ENCODE assay signal across 8 mouse cellular contexts in genomic region chr13:93499167-93499972, GRCm38 (mm10). TPM values are rescaled to one million over a fixed set of nuclear protein-coding genes. Genes with fewer than 3 reads are reported as not detected.
DNase-seq lines count a peak whose midpoint lies in the region; ATAC-seq lines count a peak whose summit lies in the region.

Gene Jmy (minus strand): TSS chr13:93499808.

- DNase-seq in adipocyte (ENCODE audit: low spot score): peak; percentile 80
- DNase-seq in embryo, embryonic 10 days (ENCODE audit: low spot score): peak; percentile 91
- peak; percentile 90 for DNase-seq in gastrocnemius, postnatal 14 days
- DNase-seq in intestine, embryonic 14.5 days (ENCODE audit: low spot score): peak; percentile 91
- peak; percentile 85 to 88 for DNase-seq in left cerebral cortex, postnatal 14 days (ENCODE audit: low spot score in 2 of 2)
- DNase-seq in mesoderm, embryonic 11.5 days (ENCODE audit: low read depth, low spot score): peak; percentile 90
- peak; percentile 82 to 84 for DNase-seq in right cerebral cortex, postnatal 36 days (ENCODE audit: low spot score in 2 of 2)
- peak; percentile 87 for DNase-seq in yolk sac, embryonic 10.5 days (ENCODE audit: low spot score)

- H3K4me3 ChIP-seq in intestine, embryonic 14.5 days (ENCODE audit: low read depth, low read length): peak within 1 kb of the TSS; percentile 92

- no peaks in the 10 kb centered on the region for H3K27me3 ChIP-seq in intestine, embryonic 14.5 days (replicated peaks; ENCODE audit: control insufficient read depth, insufficient read depth, low read length)

- peak within 1 kb of the TSS; percentile 67 for H3K9ac ChIP-seq in intestine, embryonic 14.5 days (ENCODE audit: low read length)

- under 1% methylated on average over 105 of the region's 105 CpGs for whole genome bisulfite sequencing in intestine, embryonic 14.5 days

- H3K9me3 ChIP-seq in intestine, embryonic 14.5 days (ENCODE audit: control insufficient read depth, low read length): no peaks in the 10 kb centered on the region

- H3K27ac ChIP-seq in intestine, embryonic 14.5 days (ENCODE audit: low read depth): peak within 1 kb of the TSS; percentile 96

- ATAC-seq in intestine, embryonic 14.5 days (replicated peaks; ENCODE audit: low FRiP score, low TSS enrichment, low read depth): peak; percentile 88

- H3K36me3 ChIP-seq in intestine, embryonic 14.5 days (ENCODE audit: control insufficient read depth, insufficient read depth, low read length): no peaks in the 10 kb centered on the region

- intact Hi-C loops in gastrocnemius, postnatal 14 days (cut with DNase I; ENCODE audit: low total_unique reads): no loop called here
- intact Hi-C loops in left cerebral cortex, postnatal 14 days (cut with DNase I): loop anchor here (5.0 kb wide), 2 partner anchors 113 to 192 kb away; no protein-coding TSS in a partner anchor

- H3K4me1 ChIP-seq in intestine, embryonic 14.5 days (replicated peaks; ENCODE audit: control insufficient read depth, insufficient read depth, low read length): peaks cover 22% of the 10 kb centered on the region

- peak within 1 kb of the TSS; percentile 83 for H3K4me2 ChIP-seq in intestine, embryonic 14.5 days (ENCODE audit: low read length)

RNA-seq across cellular contexts. Expression of gene Jmy, which starts in this region (rescaled TPM):
- total RNA-seq in gastrocnemius, postnatal 14 days (2021): 10 to 100 TPM; 19.4 to 25.9 TPM
- polyA plus RNA-seq in intestine, embryonic 14.5 days (2014; fragmentation: Nextera tagmentation; extraction: Ambion mirVana): 5.5 and 6.1 TPM in 2 replicates
- 10 to 100 TPM; 35.9 to 40.1 TPM for total RNA-seq in left cerebral cortex, postnatal 14 days (2021)

Comparison
In these comparisons a context has a peak if more than half of its experiments do, and no peak if none do; other contexts are left out.
1. Peak in every context shown above with its lines: DNase-seq, ATAC-seq, H3K4me3 ChIP-seq and H3K27ac ChIP-seq.